Comparison of ENCODE assay signal across 14 mouse cellular contexts in the genomic region with DNA sequence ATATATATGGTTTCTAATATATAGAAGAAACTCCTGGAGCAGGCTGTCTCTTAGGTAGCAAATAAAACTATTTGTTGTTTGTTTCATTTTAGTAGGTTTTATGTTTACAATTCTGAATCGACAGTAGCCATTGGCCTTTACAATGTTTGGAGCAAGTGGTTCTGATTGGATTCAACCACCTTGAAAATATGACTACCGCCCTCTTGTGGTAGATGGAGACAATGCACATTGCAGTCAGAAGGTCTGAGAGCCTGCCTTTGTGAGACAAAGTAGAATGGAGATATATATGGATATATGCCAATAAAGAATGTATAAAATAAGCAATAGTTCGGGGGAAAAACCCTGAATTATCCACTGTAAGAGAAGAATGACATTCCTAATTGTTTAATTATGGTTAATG. TPM values are rescaled to one million over a fixed set of nuclear protein-coding genes. Genes with fewer than 3 reads are reported as not detected.
DNase-seq lines count a peak whose midpoint lies in the region; ATAC-seq and TF ChIP-seq lines count a peak whose summit lies in the region.
"Had no signal": no experiment of that assay in that cellular context is flagged by ENCODE, and none has a peak within 500 bp of the region (broad histone marks: within the 10 kb centered on the region; RNA-seq: fewer than 3 reads in every experiment).

No protein-coding gene starts in this region.

- no peaks in the 10 kb centered on the region for H3K4me1 ChIP-seq in forebrain, postnatal 0 days (ENCODE audit: insufficient read depth)
- H3K4me1 ChIP-seq in forebrain, embryonic 12.5 days: no peaks in the 10 kb centered on the region
- H3K4me1 ChIP-seq in lung, embryonic 14.5 days (ENCODE audit: insufficient read depth): no peaks in the 10 kb centered on the region
- H3K4me1 ChIP-seq in heart, embryonic 12.5 days (replicated peaks): no peaks in the 10 kb centered on the region
- H3K4me1 ChIP-seq: forebrain, embryonic 13.5 days; heart, embryonic 15.5 days; liver, embryonic 13.5 days; stomach, embryonic 15.5 days had no signal

- ATAC-seq in forebrain, postnatal 0 days: no peak
- ATAC-seq in forebrain, embryonic 12.5 days (ENCODE audit: low FRiP score): no peak
- ATAC-seq in lung, embryonic 14.5 days (ENCODE audit: insufficient read depth): no peak
- ATAC-seq in heart, embryonic 12.5 days (ENCODE audit: insufficient number of reproducible peaks, low FRiP score): no peak
- ATAC-seq in megakaryocyte-erythroid progenitor cell, adult 5-6 weeks (replicated peaks; ENCODE audit: low FRiP score, low TSS enrichment, poor library complexity, severe bottlenecking): no peak
- ATAC-seq: forebrain, embryonic 13.5 days had no signal

- TF ChIP-seq CTCF in forebrain, postnatal 0 days (IDR thresholded peaks at IDR 0.05; ENCODE audit: low read depth): 0 out of 2 replicates have a peak, but pooled peaks have one; percentile 36
- TF ChIP-seq CTCF in lung, embryonic 14.5 days (IDR thresholded peaks at IDR 0.05; ENCODE audit: low read depth): peak; percentile 50
- TF ChIP-seq CTCF in brain, embryonic 14.5 days (IDR thresholded peaks at IDR 0.05; ENCODE audit: borderline replicate concordance, extremely low read depth, insufficient read depth, insufficient read length): peak; percentile 41; the same call in 1 of the 2 replicates

- no peak for TF ChIP-seq POLR2A in brain, embryonic 14.5 days (IDR thresholded peaks at IDR 0.05; ENCODE audit: borderline replicate concordance, extremely low read depth, insufficient read depth, insufficient read length, poor library complexity, severe bottlenecking)

- H3K9ac ChIP-seq in forebrain, postnatal 0 days: no peak overlapping the region
- no peak overlapping the region for H3K9ac ChIP-seq in forebrain, embryonic 12.5 days
- no peak overlapping the region for H3K9ac ChIP-seq in lung, embryonic 14.5 days
- H3K9ac ChIP-seq in heart, embryonic 12.5 days: no peak overlapping the region
- H3K9ac ChIP-seq: forebrain, embryonic 13.5 days; heart, embryonic 15.5 days; liver, embryonic 13.5 days; stomach, embryonic 15.5 days had no signal

- no peak for DNase-seq in forebrain, postnatal 0 days
- peak; percentile 20 for DNase-seq in lung, embryonic 14.5 days
- DNase-seq in lung, postnatal 36 days: no peak
- no peak for DNase-seq in brain, embryonic 14.5 days (ENCODE audit: low read depth)
- DNase-seq in retina, embryonic 14.5 days (ENCODE audit: low spot score): peak; percentile 29
- DNase-seq: cerebellum, adult 11-12 months; liver, embryonic 13.5 days had no signal

- H3K4me2 ChIP-seq in forebrain, postnatal 0 days (ENCODE audit: low read depth): no peak overlapping the region
- no peak overlapping the region for H3K4me2 ChIP-seq in forebrain, embryonic 12.5 days
- no peak overlapping the region for H3K4me2 ChIP-seq in lung, embryonic 14.5 days
- no peak overlapping the region for H3K4me2 ChIP-seq in heart, embryonic 12.5 days
- H3K4me2 ChIP-seq: forebrain, embryonic 13.5 days; heart, embryonic 15.5 days; liver, embryonic 13.5 days; stomach, embryonic 15.5 days had no signal

- no peak overlapping the region for H3K27ac ChIP-seq in forebrain, postnatal 0 days (ENCODE audit: low read depth, low read length)
- no peak overlapping the region for H3K27ac ChIP-seq in forebrain, embryonic 12.5 days
- no peak overlapping the region for H3K27ac ChIP-seq in lung, embryonic 14.5 days (ENCODE audit: low read depth)
- no peak overlapping the region for H3K27ac ChIP-seq in heart, embryonic 12.5 days (ENCODE audit: poor library complexity, severe bottlenecking)
- H3K27ac ChIP-seq: forebrain, embryonic 13.5 days; heart, embryonic 15.5 days; liver, embryonic 13.5 days; stomach, embryonic 15.5 days had no signal

- no peaks in the 10 kb centered on the region for H3K36me3 ChIP-seq in forebrain, postnatal 0 days (ENCODE audit: insufficient read depth)
- no peaks in the 10 kb centered on the region for H3K36me3 ChIP-seq in forebrain, embryonic 12.5 days (replicated peaks)
- no peaks in the 10 kb centered on the region for H3K36me3 ChIP-seq in lung, embryonic 14.5 days (ENCODE audit: insufficient read depth)
- H3K36me3 ChIP-seq in heart, embryonic 12.5 days: no peaks in the 10 kb centered on the region
- H3K36me3 ChIP-seq: heart, embryonic 15.5 days; liver, embryonic 13.5 days; stomach, embryonic 15.5 days had no signal

- H3K9me3 ChIP-seq in forebrain, postnatal 0 days (ENCODE audit: low read length): no peaks in the 10 kb centered on the region
- H3K9me3 ChIP-seq in forebrain, embryonic 12.5 days: no peaks in the 10 kb centered on the region
- no peaks in the 10 kb centered on the region for H3K9me3 ChIP-seq in lung, embryonic 14.5 days (ENCODE audit: low read depth, low read length)
- H3K9me3 ChIP-seq in heart, embryonic 12.5 days (replicated peaks): 0 out of 2 replicates have a peak, but pooled peaks cover 3% of the 10 kb centered on the region
- H3K9me3 ChIP-seq: forebrain, embryonic 13.5 days; heart, embryonic 15.5 days; liver, embryonic 13.5 days; stomach, embryonic 15.5 days had no signal

- H3K4me3 ChIP-seq in forebrain, postnatal 0 days (ENCODE audit: low read depth, low read length): no peak overlapping the region
- H3K4me3 ChIP-seq in forebrain, embryonic 12.5 days (replicated peaks): no peak overlapping the region
- no peak overlapping the region for H3K4me3 ChIP-seq in lung, embryonic 14.5 days (ENCODE audit: low read depth, low read length)
- no peak overlapping the region for H3K4me3 ChIP-seq in heart, embryonic 12.5 days
- H3K4me3 ChIP-seq: forebrain, embryonic 13.5 days; heart, embryonic 15.5 days; liver, embryonic 13.5 days; stomach, embryonic 15.5 days had no signal

- no peaks in the 10 kb centered on the region for H3K27me3 ChIP-seq in forebrain, postnatal 0 days (ENCODE audit: insufficient read depth, low read length)
- H3K27me3 ChIP-seq in forebrain, embryonic 12.5 days: no peaks in the 10 kb centered on the region
- H3K27me3 ChIP-seq in lung, embryonic 14.5 days (ENCODE audit: insufficient read depth, low read length): no peaks in the 10 kb centered on the region
- H3K27me3 ChIP-seq in heart, embryonic 12.5 days (replicated peaks): no peaks in the 10 kb centered on the region
- H3K27me3 ChIP-seq: forebrain, embryonic 13.5 days; heart, embryonic 15.5 days; liver, embryonic 13.5 days; stomach, embryonic 15.5 days had no signal

- WGBS in forebrain, postnatal 0 days: 50% methylated on average over 3 of the region's 3 CpGs
- WGBS in forebrain, embryonic 12.5 days: 36% methylated on average over 3 of the region's 3 CpGs
- WGBS in lung, embryonic 14.5 days: 36% methylated on average over 3 of the region's 3 CpGs
- WGBS in heart, embryonic 12.5 days: 36% methylated on average over 3 of the region's 3 CpGs

RNA-seq across cellular contexts. Expression of a gene that starts 23.9 kb away (rescaled TPM):
- total RNA-seq in forebrain, postnatal 0 days (2014; rRNA removed): not detected in 2 replicates
- polyA plus RNA-seq in forebrain, postnatal 0 days (2015; fragmentation: Nextera tagmentation; extraction: Ambion mirVana): not detected in 2 replicates
- polyA plus RNA-seq in forebrain, embryonic 12.5 days (2016; fragmentation: Nextera tagmentation; extraction: Ambion mirVana): not detected in 2 replicates
- not detected in 2 replicates for polyA plus RNA-seq in lung, embryonic 14.5 days (2014; fragmentation: Nextera tagmentation; extraction: Ambion mirVana)
- polyA plus RNA-seq in brain, embryonic 14.5 days (2012; rRNA removed): not detected in 2 replicates
- polyA plus RNA-seq in heart, embryonic 12.5 days (2016; fragmentation: Nextera tagmentation; extraction: Ambion mirVana): not detected in 2 replicates
- not detected in 2 replicates for total RNA-seq in megakaryocyte-erythroid progenitor cell, adult 5-6 weeks (2014; fragmentation: Nextera tagmentation)
- not detected in 2 replicates for total RNA-seq in megakaryocyte-erythroid progenitor cell, adult 5-6 weeks (2017)
- polyA plus RNA-seq: forebrain, embryonic 13.5 days; heart, embryonic 15.5 days; large intestine, adult 2 months; liver, embryonic 13.5 days; stomach, embryonic 15.5 days had no signal

RNA-seq across cellular contexts. Expression of a gene that starts 51.6 kb away (rescaled TPM):
- total RNA-seq in forebrain, postnatal 0 days (2014; rRNA removed): not detected in 2 replicates
- not detected in 2 replicates for polyA plus RNA-seq in forebrain, postnatal 0 days (2015; fragmentation: Nextera tagmentation; extraction: Ambion mirVana)
- not detected in 2 replicates for polyA plus RNA-seq in forebrain, embryonic 12.5 days (2016; fragmentation: Nextera tagmentation; extraction: Ambion mirVana)
- not detected in 2 replicates for polyA plus RNA-seq in lung, embryonic 14.5 days (2014; fragmentation: Nextera tagmentation; extraction: Ambion mirVana)
- not detected in 2 replicates for polyA plus RNA-seq in brain, embryonic 14.5 days (2012; rRNA removed)
- not detected in 2 replicates for polyA plus RNA-seq in heart, embryonic 12.5 days (2016; fragmentation: Nextera tagmentation; extraction: Ambion mirVana)
- not detected in 2 replicates for total RNA-seq in megakaryocyte-erythroid progenitor cell, adult 5-6 weeks (2014; fragmentation: Nextera tagmentation)
- total RNA-seq in megakaryocyte-erythroid progenitor cell, adult 5-6 weeks (2017): not detected in 2 replicates
- polyA plus RNA-seq: forebrain, embryonic 13.5 days; heart, embryonic 15.5 days; large intestine, adult 2 months; liver, embryonic 13.5 days; stomach, embryonic 15.5 days had no signal

Comparison
In these comparisons a context has a peak if more than half of its experiments do, and no peak if none do; other contexts are left out.
1. DNase-seq: peak in lung, embryonic 14.5 days (single experiment) and retina, embryonic 14.5 days (single experiment); none in forebrain, postnatal 0 days (single experiment), lung, postnatal 36 days (single experiment) and brain, embryonic 14.5 days (single experiment).
2. Peak in every context shown above with its lines, with median percentiles within 50 percentile points of each other: CTCF ChIP-seq.